ENCODE assay signal across 8 mouse cellular contexts in the genomic region with DNA sequence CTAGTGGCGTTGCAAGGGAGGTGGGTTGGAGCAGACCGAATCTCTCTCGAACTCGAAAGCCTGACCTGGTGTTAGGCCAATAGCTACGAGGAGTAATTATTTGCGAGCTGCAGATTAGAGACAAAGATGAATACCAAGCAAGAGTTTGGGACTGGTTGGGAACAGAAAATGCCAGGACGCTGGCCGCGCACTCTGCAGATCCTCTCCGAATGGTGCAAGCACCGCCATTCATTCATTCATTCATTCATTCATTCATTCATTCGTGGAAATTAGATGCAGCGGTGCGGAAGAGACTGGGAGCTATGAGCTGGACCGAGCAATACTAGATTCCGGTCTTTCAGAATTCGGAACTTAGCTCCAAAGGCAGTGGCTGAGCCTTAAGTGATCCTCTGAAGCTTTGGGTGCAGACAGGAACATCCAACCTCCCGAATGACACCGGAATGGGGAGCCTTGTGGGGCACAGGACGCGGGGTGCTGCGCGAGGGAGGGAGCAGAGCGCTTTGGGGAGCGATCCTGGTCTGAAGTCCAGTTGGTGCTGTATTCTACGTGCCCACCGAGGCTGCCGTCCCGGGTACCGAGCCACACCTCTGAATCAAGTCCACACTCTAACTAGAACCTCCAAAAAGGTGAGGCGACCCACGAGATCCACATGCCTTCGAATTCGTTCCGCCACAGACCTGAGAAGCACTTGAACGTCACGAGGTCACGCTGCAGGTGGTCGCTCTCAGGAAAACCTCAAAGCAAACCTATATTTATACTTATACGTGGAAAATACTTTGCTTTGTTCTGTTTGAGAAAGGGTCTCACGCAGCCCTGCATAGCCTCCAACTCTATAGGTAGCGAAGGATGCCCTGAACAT. TPM values are rescaled to one million over a fixed set of nuclear protein-coding genes. Genes with fewer than 3 reads are reported as not detected.
DNase-seq lines count a peak whose midpoint lies in the region; ATAC-seq and TF ChIP-seq lines count a peak whose summit lies in the region.

No protein-coding gene starts in this region.

- no peak overlapping the region for H3K27ac ChIP-seq in embryonic facial prominence, embryonic 10.5 days (replicated peaks)
- no peak overlapping the region for H3K27ac ChIP-seq in hindbrain, postnatal 0 days

- H3K4me1 ChIP-seq in embryonic facial prominence, embryonic 10.5 days, result peaks cover 36% of the 10 kb centered on the region
- H3K4me1 ChIP-seq in hindbrain, postnatal 0 days (ENCODE audit: insufficient read depth, low read length), result peaks cover 24% of the 10 kb centered on the region; the same call in 1 of the 2 replicates

- H3K9ac ChIP-seq in hindbrain, postnatal 0 days (replicated peaks; ENCODE audit: low read length), result no peak overlapping the region

- peaks cover 3% of the 10 kb centered on the region for H3K36me3 ChIP-seq in embryonic facial prominence, embryonic 10.5 days (replicated peaks)
- no peaks in the 10 kb centered on the region for H3K36me3 ChIP-seq in hindbrain, postnatal 0 days (ENCODE audit: insufficient read depth, low read length)

- peak; percentile 27 for DNase-seq in kidney, adult 18-20 months
- no peak for DNase-seq in kidney, adult 8-10 months
- peak; percentile 57 for DNase-seq in embryonic facial prominence, embryonic 10.5 days (ENCODE audit: low spot score)
- no peak for DNase-seq in hindbrain, postnatal 0 days (ENCODE audit: low spot score)
- peak; percentile 45 for DNase-seq in naive thymus-derived CD4-positive, alpha-beta T cell, adult 2 months (ENCODE audit: low read depth)
- DNase-seq in frontal cortex, postnatal 25 days (ENCODE audit: low spot score in 2 of 2), result no peak
- no peak for DNase-seq in thymus, postnatal 25 days
- DNase-seq in ovary, postnatal 14 days (ENCODE audit: low spot score), result no peak

- WGBS in embryonic facial prominence, embryonic 10.5 days, result 2% methylated on average over 42 of the region's 42 CpGs
- WGBS in hindbrain, postnatal 0 days, result 1% methylated on average over 42 of the region's 42 CpGs

- no peak for TF ChIP-seq CTCF in hindbrain, postnatal 0 days (IDR thresholded peaks at IDR 0.05; ENCODE audit: low read depth)

- peak overlapping the region; percentile 84 for H3K4me3 ChIP-seq in embryonic facial prominence, embryonic 10.5 days
- H3K4me3 ChIP-seq in hindbrain, postnatal 0 days (ENCODE audit: low read length), result peak overlapping the region; percentile 91

- ATAC-seq in hindbrain, postnatal 0 days, result no peak

- no peaks in the 10 kb centered on the region for H3K9me3 ChIP-seq in embryonic facial prominence, embryonic 10.5 days
- no peaks in the 10 kb centered on the region for H3K9me3 ChIP-seq in hindbrain, postnatal 0 days (ENCODE audit: low read length)

- H3K27me3 ChIP-seq in embryonic facial prominence, embryonic 10.5 days (replicated peaks; ENCODE audit: low read depth, poor library complexity, severe bottlenecking), result peaks cover 70% of the 10 kb centered on the region
- peaks cover 46% of the 10 kb centered on the region for H3K27me3 ChIP-seq in hindbrain, postnatal 0 days (ENCODE audit: insufficient read depth, low read length)

- peak overlapping the region; percentile 78 for H3K4me2 ChIP-seq in hindbrain, postnatal 0 days (ENCODE audit: low read depth, low read length)

RNA-seq across cellular contexts. Expression of gene Wrap73, which starts 0.9 kb away (rescaled TPM):
- 45.5 and 50.1 TPM in 2 replicates for polyA plus RNA-seq in embryonic facial prominence, embryonic 10.5 days (2016; fragmentation: Nextera tagmentation; extraction: Ambion mirVana)
- 55.0 and 76.7 TPM in 2 replicates for total RNA-seq in hindbrain, postnatal 0 days (2014; rRNA removed)
- 36.3 and 36.5 TPM in 2 replicates for polyA plus RNA-seq in hindbrain, postnatal 0 days (2015; fragmentation: Nextera tagmentation; extraction: Ambion mirVana)

RNA-seq across cellular contexts. Expression of gene Trp73, which starts 1.2 kb away (rescaled TPM):
- polyA plus RNA-seq in embryonic facial prominence, embryonic 10.5 days (2016; fragmentation: Nextera tagmentation; extraction: Ambion mirVana), result 0.59 and 0.97 TPM in 2 replicates
- 0.83 and 1.2 TPM in 2 replicates for total RNA-seq in hindbrain, postnatal 0 days (2014; rRNA removed)
- polyA plus RNA-seq in hindbrain, postnatal 0 days (2015; fragmentation: Nextera tagmentation; extraction: Ambion mirVana), result 0.96 and 1.3 TPM in 2 replicates

RNA-seq across cellular contexts. Expression of gene Tprgl, which starts 19.2 kb away (rescaled TPM):
- polyA plus RNA-seq in embryonic facial prominence, embryonic 10.5 days (2016; fragmentation: Nextera tagmentation; extraction: Ambion mirVana), result 108 and 115 TPM in 2 replicates
- 212 and 220 TPM in 2 replicates for total RNA-seq in hindbrain, postnatal 0 days (2014; rRNA removed)
- polyA plus RNA-seq in hindbrain, postnatal 0 days (2015; fragmentation: Nextera tagmentation; extraction: Ambion mirVana), result 228 and 239 TPM in 2 replicates

RNA-seq across cellular contexts. Expression of gene Megf6, which starts 29.3 kb away (rescaled TPM):
- 37.9 and 38.7 TPM in 2 replicates for polyA plus RNA-seq in embryonic facial prominence, embryonic 10.5 days (2016; fragmentation: Nextera tagmentation; extraction: Ambion mirVana)
- total RNA-seq in hindbrain, postnatal 0 days (2014; rRNA removed), result 40.5 and 54.8 TPM in 2 replicates
- polyA plus RNA-seq in hindbrain, postnatal 0 days (2015; fragmentation: Nextera tagmentation; extraction: Ambion mirVana), result 7.0 and 7.2 TPM in 2 replicates

Comparison
In these comparisons a context has a peak if more than half of its experiments do, and no peak if none do; other contexts are left out.
1. DNase-seq: peak in kidney, adult 18-20 months (single experiment), embryonic facial prominence, embryonic 10.5 days (single experiment) and naive thymus-derived CD4-positive, alpha-beta T cell, adult 2 months (single experiment); none in kidney, adult 8-10 months (0 of 2), hindbrain, postnatal 0 days (single experiment), frontal cortex, postnatal 25 days (0 of 2), thymus, postnatal 25 days (single experiment) and ovary, postnatal 14 days (single experiment).